Mouse (Mus musculus) testis, postnatal 10 days (tissue): Measurements from ENCODE around the gene Dedd2.

Source experiments
- DNase-seq: peaks from one replicate; pipeline ENCODE4 v3.0.0; 2021; ENCODE audit warnings: low spot score

The Dedd2 gene

DNA sequence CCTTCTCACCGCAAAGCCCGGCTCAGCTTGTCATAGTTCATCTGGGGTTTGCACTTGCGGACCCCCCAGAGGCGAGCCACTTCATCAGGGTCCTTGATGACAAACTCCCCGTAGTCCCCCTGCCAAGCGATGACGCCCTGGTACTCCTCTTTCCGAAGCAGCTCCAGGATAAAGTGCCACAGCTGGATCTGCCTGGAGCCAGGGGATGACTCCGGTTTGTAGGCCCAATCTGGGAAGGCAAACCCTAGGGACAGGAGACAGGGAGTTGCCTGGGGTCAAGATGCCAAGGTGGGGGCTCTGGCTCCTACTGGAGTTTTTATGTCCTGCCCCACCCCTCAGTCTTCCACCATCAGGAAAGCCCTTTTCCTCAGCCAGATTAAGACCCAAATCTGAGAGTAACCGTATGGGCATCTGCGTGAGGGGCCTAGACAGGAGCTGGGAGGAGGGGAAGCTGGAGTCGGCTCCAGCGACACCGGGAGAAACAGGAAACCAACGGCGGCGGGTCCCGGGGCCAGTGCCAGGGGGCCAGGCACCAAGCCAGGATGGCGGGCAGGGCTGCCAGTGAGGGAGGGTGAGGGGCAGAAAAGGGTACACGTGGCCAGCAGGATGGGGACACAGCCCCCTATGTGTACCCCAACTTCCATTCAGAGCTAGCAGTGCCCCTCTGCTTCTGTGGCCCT is 25.8 kb upstream of the Dedd2 start:
- DNase-seq, result peak; percentile 78

DNA sequence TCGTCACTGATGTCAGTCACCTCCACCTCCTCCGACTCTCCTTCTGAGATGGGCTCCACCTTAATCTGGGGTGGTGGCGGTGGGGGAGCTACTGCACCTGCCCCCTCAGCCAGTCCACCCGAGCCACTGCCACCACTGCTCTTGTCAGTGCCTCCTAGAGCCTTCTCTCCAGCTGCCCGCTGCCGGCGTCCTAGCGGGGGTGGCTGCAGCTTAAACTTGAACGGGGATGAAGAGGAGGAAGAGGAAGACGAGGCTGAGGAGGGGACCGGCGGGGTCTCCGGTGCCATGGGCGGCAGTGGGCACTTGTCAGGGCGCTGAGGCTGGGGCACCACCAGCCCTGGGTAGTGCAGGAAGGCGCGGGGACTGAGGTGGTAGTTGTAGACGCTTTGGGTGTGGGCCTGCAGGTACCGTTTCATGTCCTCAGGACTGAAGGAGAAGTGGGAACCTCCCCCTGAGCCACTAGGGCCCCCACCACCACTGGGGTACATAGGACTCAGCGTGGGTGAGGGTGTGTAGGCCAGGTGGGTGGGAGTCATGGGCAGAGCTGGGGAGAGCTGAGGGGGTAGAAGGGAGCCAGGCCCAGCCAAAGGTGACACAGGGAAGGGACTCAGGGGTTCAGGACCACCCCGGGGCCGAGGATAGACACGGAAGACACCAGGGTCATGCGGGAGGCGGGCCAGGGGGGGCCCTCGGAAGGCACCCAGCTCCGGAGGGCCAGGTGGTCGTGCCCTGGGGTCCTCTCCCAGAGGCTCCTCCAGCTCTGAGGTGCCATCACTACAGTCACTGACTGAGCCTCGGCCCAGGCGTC is 24.4 kb upstream of the Dedd2 start:
- no peak for DNase-seq

DNA sequence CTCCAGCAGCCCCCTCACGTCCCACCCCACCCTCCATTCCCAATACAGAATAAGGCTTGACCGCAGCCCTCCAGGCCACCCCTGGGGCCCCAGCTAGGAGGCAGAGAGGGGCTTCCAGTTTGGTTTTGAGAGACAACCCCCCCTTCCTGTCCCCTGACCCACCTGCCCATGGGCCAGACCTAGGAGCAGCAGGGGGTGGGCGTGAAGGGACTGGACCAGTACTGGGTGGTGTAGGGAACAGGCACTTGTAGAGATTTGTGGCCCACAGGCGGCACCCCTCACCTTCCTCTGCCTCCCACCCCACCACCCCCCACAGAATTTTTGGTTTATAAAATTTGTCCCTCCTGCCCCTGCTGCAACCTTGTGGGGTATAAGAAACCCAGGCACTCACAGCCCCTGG is 22.9 kb upstream of the Dedd2 start:
- no peak for DNase-seq

DNA sequence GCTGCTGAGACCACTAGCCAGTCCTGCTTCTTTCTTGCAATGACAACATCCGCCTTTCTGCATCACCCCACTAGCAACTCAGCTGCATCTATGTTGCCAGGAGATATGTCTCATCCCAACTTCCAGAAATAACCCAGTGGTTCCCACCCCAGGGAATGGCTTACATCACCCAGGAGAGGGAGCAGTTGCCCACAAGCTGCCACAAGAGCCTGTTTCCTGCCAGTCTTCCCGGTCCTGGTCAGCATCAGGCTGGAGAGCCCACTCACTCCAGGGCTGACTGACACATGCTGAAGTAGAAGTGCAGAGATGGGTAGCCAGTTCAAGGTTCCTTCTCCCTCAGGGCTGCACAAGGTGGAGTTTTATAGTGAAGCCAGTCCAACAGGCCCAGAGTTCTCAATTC is 20.6 kb upstream of the Dedd2 start:
- peak; percentile 65 for DNase-seq

GRCm38 (mm10) chr7:25240631-25241030 is 20.2 kb upstream of the Dedd2 start:
- no peak for DNase-seq

DNA sequence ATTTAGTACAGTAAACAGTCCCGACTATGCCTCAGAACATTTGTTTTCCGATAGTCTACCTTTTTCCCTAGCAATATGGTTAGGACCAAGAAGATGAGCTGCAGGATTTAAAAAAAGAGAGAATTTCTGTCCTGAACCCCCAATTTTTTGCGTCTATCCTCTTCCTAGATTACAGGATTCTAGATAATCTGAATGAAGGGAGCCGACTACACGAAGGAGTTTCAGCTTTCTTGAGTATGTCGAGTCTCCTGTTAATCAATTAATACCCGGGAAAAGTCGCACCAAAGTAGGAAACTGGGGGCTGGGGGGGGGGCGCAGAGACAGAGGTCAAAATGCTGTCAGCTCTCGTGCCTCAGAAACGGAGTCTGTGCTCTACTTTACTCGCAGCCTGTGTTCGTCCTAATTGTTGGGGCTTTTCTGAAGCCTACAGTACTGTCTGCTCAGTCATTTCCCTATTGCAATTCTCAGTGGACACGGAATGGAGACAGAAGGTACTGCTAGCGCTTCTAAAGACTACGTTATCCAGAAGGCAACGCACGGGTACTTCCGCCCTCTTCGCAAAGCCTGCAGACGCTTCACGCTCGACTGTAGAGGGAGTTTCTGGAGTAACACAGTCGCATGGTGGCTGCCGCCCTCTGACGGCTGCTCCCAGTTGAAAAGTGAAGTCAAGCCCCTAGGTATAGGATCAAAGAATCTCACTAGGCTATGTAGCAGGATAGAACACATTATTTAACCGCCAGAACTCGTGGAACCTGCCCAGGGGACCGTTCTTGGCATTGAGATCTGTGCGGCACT is 18.6 kb upstream of the Dedd2 start:
- DNase-seq, result peak; percentile 79

- DNase-seq, result peak; percentile 90
Observed at GRCm38 (mm10) chr7:25238015-25238706, 17.7 kb upstream of the Dedd2 start.

- DNase-seq, result peak; percentile 99
Observed at GRCm38 (mm10) chr7:25237249-25238014, 17.0 kb upstream of the Dedd2 start, which contains the start of gene Gsk3a. Gsk3a (minus strand) TSS chr7:25237851.

DNA sequence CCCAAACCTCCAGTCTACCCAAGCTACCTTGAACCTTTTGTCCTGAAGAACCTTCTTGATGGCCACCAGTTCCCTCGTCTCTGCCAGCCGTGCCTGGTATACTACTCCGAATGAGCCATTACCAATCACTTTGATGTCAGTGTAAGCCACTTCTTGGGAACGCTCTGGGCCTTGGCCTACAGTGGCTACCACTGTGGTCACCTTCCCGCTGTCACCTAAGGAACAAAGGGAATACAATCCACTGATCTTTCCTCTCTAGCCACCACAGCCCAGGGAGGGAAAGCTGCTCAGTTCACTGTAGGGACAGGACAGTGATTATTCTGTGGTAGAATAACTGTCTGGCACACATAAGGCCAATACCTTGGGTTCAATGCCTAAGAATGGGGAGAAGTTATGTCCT is 15.1 kb upstream of the Dedd2 start:
- DNase-seq, result no peak

DNA sequence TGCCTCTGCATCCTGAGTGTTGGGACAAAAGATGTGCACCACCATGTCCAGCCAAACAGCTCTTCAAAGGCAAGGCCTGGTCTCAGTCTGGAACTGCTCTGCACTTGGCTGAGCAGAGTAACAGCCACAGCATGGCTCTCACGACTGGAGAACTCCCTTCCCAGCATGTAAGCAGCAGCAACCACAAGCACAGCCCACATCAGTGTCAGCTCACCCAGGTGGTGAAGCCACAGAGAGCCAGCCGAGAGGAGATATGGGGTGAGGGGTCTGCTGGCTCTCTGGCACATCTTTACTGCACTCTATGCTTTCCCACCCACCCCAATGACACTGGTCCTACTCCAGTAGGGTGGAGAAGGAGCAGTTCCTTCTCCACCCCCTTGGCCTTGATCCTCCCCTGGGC is 12.6 kb upstream of the Dedd2 start:
- DNase-seq, result no peak

- no peak for DNase-seq
Observed at GRCm38 (mm10) chr7:25232101-25232648, 11.8 kb upstream of the Dedd2 start.

GRCm38 (mm10) chr7:25230690-25231285 is 10.4 kb upstream of the Dedd2 start:
- no peak for DNase-seq

DNA sequence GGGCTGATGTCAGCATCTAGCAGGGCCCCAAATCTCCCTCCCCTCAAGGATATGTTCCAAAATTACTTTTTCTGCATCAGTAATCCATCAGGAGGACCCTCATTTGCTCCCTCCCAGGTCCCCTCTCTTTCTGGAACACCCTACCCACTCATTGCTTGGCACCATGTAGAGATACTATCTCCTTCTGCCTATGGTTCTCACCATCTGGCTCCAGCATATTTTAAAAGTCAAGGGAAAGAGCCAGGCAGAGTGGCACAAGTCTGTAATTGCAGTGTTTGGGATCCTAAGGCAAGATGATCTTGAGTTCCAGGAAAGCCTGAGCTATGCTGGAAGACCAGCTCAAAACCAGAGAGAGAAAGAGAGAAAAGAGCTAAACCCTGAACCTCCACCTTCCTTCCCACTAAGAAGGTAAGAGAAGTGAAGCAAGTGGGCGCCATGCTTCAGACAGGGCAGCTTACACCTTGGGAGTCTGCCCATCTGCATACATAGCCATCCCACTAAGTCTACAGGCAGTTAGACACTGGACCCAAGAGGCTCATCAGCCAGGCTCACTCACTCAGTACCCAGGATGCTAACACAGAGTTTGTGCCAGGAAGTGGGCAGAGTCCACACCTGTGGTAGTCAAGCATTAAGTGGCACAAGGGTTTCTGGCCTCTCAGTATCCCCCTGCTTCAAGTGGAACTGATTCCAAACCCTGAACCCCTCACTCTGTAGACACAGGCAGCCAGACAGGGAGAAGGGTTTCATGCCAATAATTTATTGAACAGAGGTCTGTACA is 7.3 kb upstream of the Dedd2 start:
- DNase-seq, result no peak

- DNase-seq, result no peak
Observed at GRCm38 (mm10) chr7:25222275-25222967, 2.0 kb upstream of the Dedd2 start.

DNA sequence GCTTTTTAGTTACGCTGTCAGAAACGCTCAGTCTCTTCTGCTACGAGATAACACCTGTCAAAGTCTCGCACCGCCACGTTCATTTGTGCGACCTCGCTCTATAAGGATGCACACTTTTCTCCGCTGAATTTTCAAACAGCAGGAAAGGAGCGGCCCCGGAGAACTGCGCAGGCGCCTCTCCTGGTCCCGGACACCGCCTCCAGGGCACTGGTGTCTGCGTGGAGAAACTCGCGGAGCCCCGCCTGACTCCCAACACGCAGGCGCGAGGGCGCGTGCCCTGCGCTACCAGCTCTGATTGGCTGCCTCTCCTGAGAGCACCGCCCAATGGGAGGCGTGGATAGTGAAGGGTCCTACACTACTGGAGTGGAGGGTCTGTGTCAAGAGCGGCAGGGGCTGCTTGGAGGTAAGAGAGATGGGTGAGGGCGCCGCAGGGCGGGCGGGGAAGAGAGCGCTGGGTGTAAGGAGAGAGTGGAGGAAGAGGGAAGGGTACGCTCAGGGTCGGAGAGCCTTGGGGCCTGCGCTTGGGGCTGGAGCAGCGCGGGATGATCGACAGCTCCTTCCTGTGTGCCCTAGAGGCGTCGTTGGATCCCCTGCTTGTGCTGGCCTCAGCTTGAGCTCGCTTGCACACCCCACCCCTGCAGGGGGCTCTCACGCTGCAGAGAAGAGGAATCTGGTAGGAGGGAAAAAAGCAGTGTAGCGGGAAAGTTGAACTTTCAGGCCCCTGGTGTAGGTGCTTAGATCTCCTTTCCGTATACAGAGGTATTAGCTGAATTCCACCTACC is 878 bp upstream of the Dedd2 start, which contains the start of gene Zfp526:
Gene Zfp526 (plus strand): TSS at position 324 of the 782 bp plus-strand sequence.
- DNase-seq, result peak; percentile 96

DNA sequence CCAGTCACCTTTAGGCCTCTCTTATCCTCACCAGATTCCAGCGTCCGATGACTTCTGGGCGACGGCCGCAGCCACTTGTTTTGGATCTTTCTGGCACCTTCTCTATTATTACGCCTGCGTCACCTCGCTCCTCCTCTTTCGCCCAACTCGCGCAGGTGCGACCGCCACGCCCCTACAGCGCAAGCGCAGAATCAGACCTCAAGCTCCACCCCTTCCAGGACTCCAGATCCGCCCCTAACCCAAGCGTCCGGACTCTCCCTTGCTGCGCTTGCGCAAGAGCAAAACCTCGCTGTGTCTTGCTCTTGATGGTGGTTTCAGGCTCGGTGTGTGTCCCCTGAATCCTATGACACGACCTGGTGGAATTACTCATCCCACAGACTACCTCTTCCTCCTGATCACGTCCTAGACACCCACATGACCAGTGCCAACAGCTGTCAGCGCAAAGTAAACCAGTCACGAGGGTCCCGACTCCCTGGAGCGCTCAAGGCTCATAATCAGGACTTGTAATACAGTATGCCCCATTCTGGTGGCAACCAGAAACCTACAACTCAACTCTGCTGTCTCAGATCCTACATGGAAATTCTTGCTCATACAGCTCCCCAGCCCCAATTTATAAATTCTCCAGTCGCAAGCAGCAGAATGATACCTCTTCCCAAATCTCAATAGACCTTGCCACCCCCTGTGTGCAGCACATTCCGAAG is 509 bp downstream of the Dedd2 start:
- DNase-seq, result peak; percentile 93

- no peak for DNase-seq
Observed at GRCm38 (mm10) chr7:25219416-25219750, 1.0 kb downstream of the Dedd2 start.
